Mouse (Mus musculus) embryonic facial prominence, embryonic 13.5 days (tissue): Measurements from ENCODE around the gene Ghdc. TPM values are rescaled to one million over a fixed set of nuclear protein-coding genes. Genes with fewer than 3 reads are reported as not detected.

Experiments
- ATAC-seq: fragments of 200-750 bp; cut with Nextera tagmentation; 2 replicates; pipeline ENCODE4 v1.8.0; 2017; ENCODE audit warnings: low read depth; ENCODE audit not compliant: insufficient number of reproducible peaks, insufficient read depth, low FRiP score, low TSS enrichment
- H3K27ac ChIP-seq: fragments of 300-500 bp; sonication (generic); 2 replicates; pipeline ENCODE4 v1.5.1; 2015; ENCODE audit warnings: moderate library complexity, mild to moderate bottlenecking, inconsistent platforms
- H3K27me3 ChIP-seq: fragments of 300-500 bp; sonication (generic); 2 replicates; pipeline ENCODE4 v1.6.1; 2015; ENCODE audit warnings: mild to moderate bottlenecking, inconsistent platforms
- H3K36me3 ChIP-seq: fragments of 300-500 bp; sonication (generic); 2 replicates; pipeline ENCODE4 v1.6.1; 2015; ENCODE audit warnings: mild to moderate bottlenecking, inconsistent platforms
- H3K4me1 ChIP-seq: fragments of 300-500 bp; sonication (generic); 2 replicates; pipeline ENCODE4 v1.6.1; 2015; ENCODE audit warnings: inconsistent platforms
- H3K4me2 ChIP-seq: fragments of 300-500 bp; sonication (generic); 2 replicates; pipeline ENCODE4 v1.6.1; 2015; ENCODE audit warnings: moderate library complexity, mild to moderate bottlenecking, inconsistent platforms
- H3K4me3 ChIP-seq: fragments of 300-500 bp; sonication (generic); 2 replicates; pipeline ENCODE4 v1.5.1; 2015; ENCODE audit warnings: mild to moderate bottlenecking, inconsistent platforms
- H3K9ac ChIP-seq: fragments of 300-500 bp; sonication (generic); 2 replicates; pipeline ENCODE4 v1.6.1; 2015; ENCODE audit warnings: mild to moderate bottlenecking, inconsistent platforms
- H3K9me3 ChIP-seq: fragments of 300-500 bp; sonication (generic); 2 replicates; pipeline ENCODE4 v1.6.1; 2016; ENCODE audit warnings: inconsistent platforms
- WGBS: fragments of 180-500 bp; shearing (Covaris S2); methylation state at CpG from one replicate; pipeline ENCODE4 v1.1.7; 2015; ENCODE audit warnings: mixed read lengths; 5-methylcytosine and 5-hydroxymethylcytosine counted together
- polyA plus RNA-seq: library from polyadenylated mRNA; unstranded; fragments of >200 nt; fragmentation: Nextera tagmentation; extraction: Ambion mirVana; gene quantifications from 2 replicates; pipeline ENCODE4 v1.2.1, GENCODE M21; 2015

The Ghdc gene
- polyA plus RNA-seq, 1 experiment from 2014 or later = 7.0 TPM

GRCm38 (mm10) chr11:100727201-100727600 is 43.6 kb downstream of the Ghdc start:
- H3K9me3 ChIP-seq = no peaks in the 10 kb centered on the region
- H3K9ac ChIP-seq = no peak overlapping the region
- no peak overlapping the region for H3K27ac ChIP-seq
- 76% methylated on average over 3 of the region's 3 CpGs for WGBS
- peaks cover 21% of the 10 kb centered on the region for H3K36me3 ChIP-seq
- ATAC-seq = no peak
- no peak overlapping the region for H3K4me2 ChIP-seq
- H3K27me3 ChIP-seq = no peaks in the 10 kb centered on the region
- peaks cover 14% of the 10 kb centered on the region for H3K4me1 ChIP-seq
- H3K4me3 ChIP-seq = no peak overlapping the region

DNA sequence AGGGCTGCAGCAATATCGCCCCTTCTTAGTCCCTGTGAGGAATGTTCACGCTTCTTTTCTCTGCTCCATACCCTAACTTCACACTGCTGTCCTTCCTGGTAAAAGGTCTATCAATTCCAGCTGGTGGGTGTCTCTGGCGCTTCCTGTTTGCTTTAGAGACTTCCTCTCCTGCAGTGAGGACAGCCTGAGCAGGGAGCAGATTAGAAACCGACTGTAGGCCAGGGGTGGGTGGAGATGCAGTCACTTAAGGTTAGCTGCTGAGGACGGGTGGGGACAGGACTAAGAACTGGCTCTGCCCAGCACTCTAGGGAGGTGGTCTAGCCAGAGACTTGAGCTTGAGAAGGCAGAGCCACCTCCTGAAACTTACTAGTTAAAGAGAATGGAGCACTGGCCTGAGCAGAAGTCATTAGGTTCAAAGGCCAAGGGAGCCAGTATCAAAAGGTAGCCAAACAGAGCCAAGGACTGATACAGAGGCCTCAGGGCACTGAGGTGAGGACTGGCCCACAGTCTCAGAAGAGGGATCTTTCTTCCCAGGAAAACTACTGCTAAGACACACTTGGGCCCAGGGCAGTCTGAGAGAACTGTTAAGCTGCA is 45.7 kb downstream of the Ghdc start:
- Histone ChIP-seq H3K9me3 (no peaks in the 10 kb centered on the region), H3K4me1 (peaks cover 17% of the 10 kb centered on the region), H3K4me2 (no peak overlapping the region), H3K27me3 (no peaks in the 10 kb centered on the region), H3K36me3 (peaks cover 19% of the 10 kb centered on the region), H3K4me3 (no peak overlapping the region), H3K9ac (peak overlapping the region; percentile 44), H3K27ac (peak overlapping the region; percentile 58; the same call in 1 of the 2 replicates)
- 20% methylated on average over 5 of the region's 5 CpGs for WGBS
- no peak for ATAC-seq

DNA sequence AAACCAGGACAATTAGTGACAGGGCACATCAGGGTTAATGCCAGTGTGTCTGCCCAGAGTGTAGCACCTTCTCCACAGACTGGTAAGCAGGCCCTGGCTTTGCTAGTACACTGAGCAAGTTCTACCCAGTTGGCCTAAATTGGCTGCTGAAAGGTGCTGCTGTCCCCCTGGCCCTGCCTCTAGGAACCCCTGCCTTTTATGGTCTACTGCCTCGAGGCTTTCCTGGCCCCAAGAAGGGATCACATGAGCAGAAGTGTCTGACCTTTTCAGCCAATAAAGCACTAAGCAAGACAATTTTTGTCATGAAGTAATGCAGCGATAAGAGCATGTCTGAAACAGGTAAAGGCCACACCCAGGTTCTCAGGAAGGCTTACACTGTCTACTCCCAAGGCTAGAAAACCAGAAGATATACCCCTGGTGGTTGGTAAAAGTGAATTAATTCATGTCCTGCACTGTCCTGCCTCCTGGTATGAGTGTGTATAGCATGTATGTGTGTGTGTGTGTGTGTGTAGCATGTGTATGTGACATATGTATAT is 48.2 kb downstream of the Ghdc start:
- no peaks in the 10 kb centered on the region for H3K9me3 ChIP-seq
- no peak for ATAC-seq
- H3K36me3 ChIP-seq = peaks cover 26% of the 10 kb centered on the region
- peaks cover 20% of the 10 kb centered on the region for H3K4me1 ChIP-seq
- no peak overlapping the region for H3K4me3 ChIP-seq
- no peaks in the 10 kb centered on the region for H3K27me3 ChIP-seq
- WGBS = 61% methylated on average over 2 of the region's 2 CpGs
- H3K27ac ChIP-seq = peak overlapping the region; percentile 23
- H3K9ac ChIP-seq = 0 out of 2 replicates have a peak overlapping the region, but pooled peaks have one; percentile 23
- no peak overlapping the region for H3K4me2 ChIP-seq

DNA sequence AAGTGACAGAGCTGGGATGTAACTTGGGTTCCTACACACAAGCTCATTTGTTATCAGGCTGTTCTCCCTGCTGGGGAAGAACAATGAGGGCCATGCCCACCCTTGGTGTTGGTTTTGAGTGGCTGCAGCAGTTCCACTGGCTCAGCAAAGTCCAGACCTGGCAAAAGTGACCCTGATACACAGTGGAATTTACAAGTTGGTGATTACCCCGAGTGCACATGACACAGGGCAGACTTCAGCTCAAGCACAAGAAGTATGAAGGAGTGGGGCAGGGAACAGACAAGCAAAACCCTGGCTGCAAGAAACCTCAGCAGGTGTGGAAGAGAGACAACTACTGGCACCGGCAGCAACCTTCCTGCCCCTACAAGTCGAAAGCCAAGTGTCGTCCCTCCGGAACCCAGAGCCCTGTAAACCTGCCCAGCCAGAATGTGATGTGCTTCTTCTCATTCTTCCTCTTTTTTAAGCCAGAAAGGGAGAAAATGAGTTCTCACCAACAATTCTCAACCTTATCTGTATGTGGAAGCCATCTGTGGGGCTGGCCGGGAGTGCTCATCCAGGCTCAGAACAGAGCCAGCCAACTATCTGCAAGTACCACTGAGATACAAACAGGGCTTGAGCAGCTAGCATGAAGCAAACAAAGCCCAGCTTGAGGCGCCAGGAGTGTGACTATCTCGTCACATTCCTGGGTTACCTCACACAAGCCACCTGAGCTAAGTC is 48.8 kb downstream of the Ghdc start:
- Histone ChIP-seq H3K9me3 (no peaks in the 10 kb centered on the region), H3K27me3 (no peaks in the 10 kb centered on the region), H3K4me1 (peaks cover 18% of the 10 kb centered on the region), H3K27ac (peak overlapping the region; percentile 23), H3K36me3 (peaks cover 31% of the 10 kb centered on the region), H3K4me2 (no peak overlapping the region), H3K9ac (0 out of 2 replicates have a peak overlapping the region, but pooled peaks have one; percentile 23), H3K4me3 (no peak overlapping the region)
- WGBS = 72% methylated on average over 8 of the region's 8 CpGs
- ATAC-seq = no peak

DNA sequence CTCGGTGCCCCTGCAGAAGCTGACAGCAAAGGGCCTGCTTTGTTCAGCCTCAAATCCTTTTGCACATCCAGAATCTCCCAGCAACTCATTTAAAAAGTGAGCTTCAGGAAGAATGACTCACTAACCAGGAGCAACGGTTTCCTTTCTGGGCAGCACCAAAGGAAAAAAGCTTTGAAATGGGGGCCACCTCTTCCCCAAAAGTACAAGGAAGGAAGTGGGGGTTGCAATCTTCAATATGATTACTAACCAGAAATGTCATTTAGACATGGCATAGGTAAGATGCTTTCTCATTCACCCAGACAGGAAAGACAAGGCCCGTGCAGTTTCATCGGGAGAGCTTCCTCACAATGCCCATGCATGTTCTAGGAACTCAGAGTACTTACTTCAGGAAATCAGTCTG is 49.5 kb downstream of the Ghdc start:
- ATAC-seq = no peak
- peaks cover 38% of the 10 kb centered on the region for H3K36me3 ChIP-seq
- H3K27me3 ChIP-seq = no peaks in the 10 kb centered on the region
- no peak overlapping the region for H3K4me2 ChIP-seq
- H3K9me3 ChIP-seq = no peaks in the 10 kb centered on the region
- WGBS = 53% methylated on average over 4 of the region's 4 CpGs
- 0 out of 2 replicates have a peak overlapping the region, but pooled peaks have one; percentile 6 for H3K9ac ChIP-seq
- H3K4me1 ChIP-seq = peaks cover 18% of the 10 kb centered on the region
- H3K27ac ChIP-seq = 0 out of 2 replicates have a peak overlapping the region, but pooled peaks have one; percentile 60
- H3K4me3 ChIP-seq = no peak overlapping the region

DNA sequence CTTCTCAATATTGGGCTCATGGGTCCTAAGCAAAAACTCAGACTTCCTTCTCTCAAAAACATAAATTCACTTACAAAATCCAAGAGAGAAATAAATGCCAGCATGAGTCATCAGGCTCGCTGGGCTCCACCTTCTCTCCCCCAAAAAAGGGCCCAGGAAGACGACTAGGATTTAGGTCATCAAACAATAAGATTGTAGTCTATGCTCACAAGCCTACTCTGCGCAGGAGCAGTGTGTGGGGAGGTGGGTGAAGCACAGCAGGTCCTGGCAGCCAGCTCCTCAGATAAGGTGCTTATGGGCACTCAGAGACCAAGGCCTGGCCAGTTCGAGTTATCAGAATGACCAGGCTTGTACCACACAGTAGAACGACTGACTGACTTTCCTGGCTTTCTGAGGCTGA is 50.4 kb downstream of the Ghdc start:
- H3K36me3 ChIP-seq = peaks cover 47% of the 10 kb centered on the region
- peaks cover 17% of the 10 kb centered on the region for H3K4me1 ChIP-seq
- 70% methylated on average over 5 of the region's 5 CpGs for WGBS
- H3K9me3 ChIP-seq = no peaks in the 10 kb centered on the region
- no peak overlapping the region for H3K4me3 ChIP-seq
- H3K9ac ChIP-seq = no peak overlapping the region
- H3K4me2 ChIP-seq = no peak overlapping the region
- H3K27ac ChIP-seq = peak overlapping the region; percentile 60; the same call in 1 of the 2 replicates
- ATAC-seq = no peak
- H3K27me3 ChIP-seq = no peaks in the 10 kb centered on the region

DNA sequence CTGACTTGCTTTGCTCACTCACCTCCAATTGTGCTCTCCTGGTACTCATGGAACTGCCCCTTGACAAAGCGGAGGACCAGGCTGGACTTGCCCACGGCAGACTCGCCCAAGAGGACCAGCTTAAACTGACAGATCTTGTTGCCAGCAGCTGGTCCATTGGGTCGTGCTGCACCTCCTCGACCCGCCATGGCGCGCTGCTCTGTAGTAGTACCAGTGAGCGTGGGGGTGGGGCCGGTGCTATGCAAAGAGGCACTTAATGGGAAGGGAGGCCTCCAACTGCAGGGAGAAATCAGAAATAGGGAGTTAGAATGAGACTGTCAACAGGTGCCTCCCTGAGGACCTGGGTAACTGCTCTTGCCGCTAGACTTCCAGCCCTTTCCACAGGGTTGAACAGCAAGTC is 50.9 kb downstream of the Ghdc start:
- no peak overlapping the region for H3K4me3 ChIP-seq
- H3K27ac ChIP-seq = no peak overlapping the region
- WGBS = 90% methylated on average over 11 of the region's 11 CpGs
- no peaks in the 10 kb centered on the region for H3K27me3 ChIP-seq
- H3K9ac ChIP-seq = no peak overlapping the region
- H3K4me2 ChIP-seq = no peak overlapping the region
- ATAC-seq = no peak
- no peaks in the 10 kb centered on the region for H3K9me3 ChIP-seq
- H3K36me3 ChIP-seq = peaks cover 51% of the 10 kb centered on the region
- peaks cover 13% of the 10 kb centered on the region for H3K4me1 ChIP-seq

GRCm38 (mm10) chr11:100719312-100719711 is 51.4 kb downstream of the Ghdc start:
- no peak overlapping the region for H3K4me2 ChIP-seq
- WGBS = 85% methylated on average over 3 of the region's 3 CpGs
- H3K4me3 ChIP-seq = no peak overlapping the region
- no peaks in the 10 kb centered on the region for H3K27me3 ChIP-seq
- no peak overlapping the region for H3K9ac ChIP-seq
- no peak overlapping the region for H3K27ac ChIP-seq
- no peaks in the 10 kb centered on the region for H3K9me3 ChIP-seq
- no peak for ATAC-seq
- peaks cover 52% of the 10 kb centered on the region for H3K36me3 ChIP-seq
- peaks cover 12% of the 10 kb centered on the region for H3K4me1 ChIP-seq

- WGBS = 78% methylated on average over 4 of the region's 4 CpGs
- ATAC-seq = no peak
- no peaks in the 10 kb centered on the region for H3K9me3 ChIP-seq
- H3K9ac ChIP-seq = no peak overlapping the region
- peaks cover 52% of the 10 kb centered on the region for H3K36me3 ChIP-seq
- H3K27me3 ChIP-seq = no peaks in the 10 kb centered on the region
- H3K4me3 ChIP-seq = no peak overlapping the region
- H3K4me1 ChIP-seq = peaks cover 15% of the 10 kb centered on the region
- peak overlapping the region; percentile 44; the same call in 1 of the 2 replicates for H3K27ac ChIP-seq
- H3K4me2 ChIP-seq = no peak overlapping the region
Measured at GRCm38 (mm10) chr11:100718866-100719265, 51.9 kb downstream of the Ghdc start.

DNA sequence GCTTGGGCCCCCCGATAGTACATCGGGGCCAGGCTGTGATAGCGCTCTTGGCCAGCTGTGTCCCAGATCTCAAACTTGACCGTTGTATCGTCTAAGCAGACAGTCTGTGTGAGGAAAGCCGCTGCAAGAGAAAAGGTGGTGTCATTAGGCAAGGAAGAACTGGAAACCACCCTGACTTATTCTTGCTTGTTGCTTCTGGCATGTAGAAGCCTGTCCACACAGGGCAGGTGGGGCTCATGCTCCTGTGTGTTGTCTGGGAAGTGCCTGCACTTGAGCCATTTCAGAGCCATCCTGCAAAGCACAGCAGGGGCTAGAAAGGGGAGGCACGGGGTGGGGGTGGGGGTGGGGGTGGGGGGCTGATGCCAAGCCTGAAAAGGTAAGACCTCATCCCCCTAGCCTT is 52.3 kb downstream of the Ghdc start:
- H3K9ac ChIP-seq = no peak overlapping the region
- no peaks in the 10 kb centered on the region for H3K9me3 ChIP-seq
- H3K4me2 ChIP-seq = no peak overlapping the region
- peaks cover 19% of the 10 kb centered on the region for H3K4me1 ChIP-seq
- 86% methylated on average over 7 of the region's 7 CpGs for WGBS
- peaks cover 52% of the 10 kb centered on the region for H3K36me3 ChIP-seq
- no peak for ATAC-seq
- no peaks in the 10 kb centered on the region for H3K27me3 ChIP-seq
- no peak overlapping the region for H3K4me3 ChIP-seq
- 0 out of 2 replicates have a peak overlapping the region, but pooled peaks have one; percentile 44 for H3K27ac ChIP-seq

- no peak for ATAC-seq
- Histone ChIP-seq H3K27me3 (no peaks in the 10 kb centered on the region), H3K4me1 (peaks cover 31% of the 10 kb centered on the region), H3K9me3 (no peaks in the 10 kb centered on the region), H3K4me2 (no peak overlapping the region), H3K36me3 (peaks cover 52% of the 10 kb centered on the region), H3K27ac (no peak overlapping the region), H3K9ac (no peak overlapping the region), H3K4me3 (no peak overlapping the region)
- 85% methylated on average over 3 of the region's 3 CpGs for WGBS
Measured at GRCm38 (mm10) chr11:100716649-100717048, 54.1 kb downstream of the Ghdc start.
